Mouse (Mus musculus) C2C12 (cell line): ENCODE measurements at regions not wholly inside any gene's neighbourhood (a gene's known extent, or its start where the extent isn't known, plus 50 kb on each side); places are given as distances from the start of the nearest gene placed in this dataset.

Experiments used
- H3K27me3 ChIP-seq: one replicate; pipeline ENCODE4 v1.6.1; 2011; ENCODE audit not compliant: control insufficient read depth, insufficient read depth, insufficient read length
- H3K36me3 ChIP-seq: one replicate; pipeline ENCODE4 v1.6.1; 2011; ENCODE audit not compliant: control insufficient read depth, insufficient read depth
- H3K4me3 ChIP-seq: one replicate; pipeline ENCODE4 v1.5.1; 2011; ENCODE audit warnings: mild to moderate bottlenecking, control low read depth; ENCODE audit not compliant: poor library complexity, insufficient read depth, severe bottlenecking
- H3K79me2 ChIP-seq: one replicate; pipeline ENCODE4 v1.6.1; 2011; ENCODE audit not compliant: control insufficient read depth, insufficient read depth
- H3K79me3 ChIP-seq: one replicate; pipeline ENCODE4 v1.6.1; 2011; ENCODE audit warnings: low read depth, control low read depth
- H3ac ChIP-seq: one replicate; pipeline ENCODE3; 2011; ENCODE audit warnings: low read depth; ENCODE audit not compliant: control insufficient read depth, insufficient read length
- CEBPB ChIP-seq: IDR thresholded peaks from one replicate; pipeline ENCODE4 v1.6.1; 2011; ENCODE audit warnings: low read depth, mild to moderate bottlenecking, control low read depth, moderate library complexity
- CTCF ChIP-seq: IDR thresholded peaks from one replicate; pipeline ENCODE4 v1.5.1; 2011; ENCODE audit not compliant: control insufficient read depth, insufficient read depth, insufficient read length
- FOSL1 ChIP-seq: IDR thresholded peaks from one replicate; pipeline ENCODE4 v1.8.0; 2011; ENCODE audit warnings: mild to moderate bottlenecking, low read length; ENCODE audit not compliant: poor library complexity, insufficient read depth, severe bottlenecking
- MAX ChIP-seq: IDR thresholded peaks from one replicate; pipeline ENCODE4 v1.6.1; 2011; ENCODE audit warnings: mild to moderate bottlenecking, control low read depth
- MYOD1 ChIP-seq: IDR thresholded peaks from one replicate; pipeline ENCODE4 v1.6.1; 2011; ENCODE audit warnings: low read depth; ENCODE audit not compliant: control insufficient read depth, insufficient read length
- MYOG ChIP-seq: IDR thresholded peaks from one replicate; pipeline ENCODE4 v1.6.1; 2011; ENCODE audit not compliant: control insufficient read depth, insufficient read length; ENCODE audit errors: extremely low read depth
- USF1 ChIP-seq: IDR thresholded peaks from one replicate; pipeline ENCODE4 v1.6.1; 2011; ENCODE audit warnings: low read depth, mild to moderate bottlenecking, control low read depth, moderate library complexity

DNA sequence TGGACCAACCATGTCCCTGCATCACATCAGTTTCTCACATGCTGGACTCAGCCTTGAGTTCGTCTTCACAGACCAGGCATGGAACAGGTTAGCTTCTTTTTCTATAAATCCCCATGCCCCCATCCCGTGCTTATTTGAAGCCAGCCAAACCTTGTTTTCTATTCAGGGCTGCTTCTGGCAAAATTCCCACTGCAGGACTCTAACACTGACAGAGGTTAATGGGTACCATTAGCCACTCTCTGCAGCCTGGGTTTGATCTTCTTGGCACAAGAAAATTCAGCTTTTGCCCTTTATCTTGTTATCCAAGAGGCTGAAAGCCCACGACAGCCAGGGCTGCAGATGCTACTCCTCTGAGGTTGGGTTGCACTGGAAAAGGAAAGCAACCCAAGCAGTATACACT lies 101.8 kb upstream of the Fam204a start:
- Histone ChIP-seq H3K79me2 (no peaks in the 10 kb centered on the region), H3K27me3 (peaks cover 3% of the 10 kb centered on the region), H3K79me3 (no peaks in the 10 kb centered on the region), H3K36me3 (no peaks in the 10 kb centered on the region), H3ac (no peak overlapping the region), H3K4me3 (no peak overlapping the region)
- no peak for TF ChIP-seq MYOD1
- TF ChIP-seq CTCF, result no peak
- no peak for TF ChIP-seq FOSL1
- no peak for TF ChIP-seq USF1
- TF ChIP-seq MYOG, result no peak
- no peak for TF ChIP-seq CEBPB
- no peak for TF ChIP-seq MAX

DNA sequence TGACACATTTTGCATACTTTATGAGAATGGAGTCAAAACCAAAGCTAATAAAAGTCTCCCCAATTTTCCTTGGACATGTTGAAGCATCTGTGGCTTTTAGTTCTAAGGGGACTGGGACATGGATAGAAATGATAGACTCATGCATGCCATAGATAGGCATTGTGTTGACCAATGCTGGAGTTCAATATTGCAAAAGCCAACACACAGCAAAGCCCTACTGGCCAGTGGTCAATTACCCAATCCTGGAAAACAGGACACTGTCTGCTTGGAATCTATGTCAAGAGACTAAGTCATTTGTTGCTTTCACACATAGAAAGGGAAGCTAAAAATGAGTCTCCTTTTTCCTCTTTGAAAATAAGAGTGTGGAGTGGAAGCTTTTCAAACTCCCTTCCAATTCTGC lies 99.1 kb upstream of the Fam204a start:
- Histone ChIP-seq H3K27me3 (peaks cover 3% of the 10 kb centered on the region), H3K79me2 (no peaks in the 10 kb centered on the region), H3K36me3 (no peaks in the 10 kb centered on the region), H3ac (no peak overlapping the region), H3K4me3 (no peak overlapping the region), H3K79me3 (no peaks in the 10 kb centered on the region)
- TF ChIP-seq MAX (no peak), FOSL1 (no peak), MYOD1 (no peak), CEBPB (no peak), CTCF (no peak), MYOG (no peak), USF1 (no peak)

DNA sequence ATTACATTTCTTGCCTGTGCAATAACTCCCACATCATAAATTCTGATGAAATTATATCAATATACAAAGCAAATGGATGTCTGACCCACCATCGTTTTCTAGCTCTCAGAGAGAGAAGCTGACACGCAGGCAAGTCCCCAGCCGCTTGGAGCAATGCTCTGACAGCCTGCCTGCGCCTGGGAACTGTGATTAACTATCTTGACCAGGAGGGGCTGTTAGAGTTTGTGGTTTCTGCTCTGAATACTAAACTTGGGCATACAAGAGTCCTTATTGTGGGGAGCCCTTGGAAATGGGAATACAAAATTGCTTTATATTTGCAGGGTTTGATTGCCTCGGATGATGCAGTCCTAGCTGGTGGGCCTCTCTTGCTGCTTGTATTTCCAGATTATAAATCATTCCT lies 98.6 kb upstream of the Fam204a start:
- TF ChIP-seq CEBPB (no peak), USF1 (no peak), CTCF (no peak), MAX (no peak), FOSL1 (no peak), MYOG (no peak)
- Histone ChIP-seq H3K27me3 (peaks cover 3% of the 10 kb centered on the region), H3K4me3 (no peak overlapping the region), H3K36me3 (no peaks in the 10 kb centered on the region), H3K79me3 (no peaks in the 10 kb centered on the region), H3ac (no peak overlapping the region), H3K79me2 (no peaks in the 10 kb centered on the region)

DNA sequence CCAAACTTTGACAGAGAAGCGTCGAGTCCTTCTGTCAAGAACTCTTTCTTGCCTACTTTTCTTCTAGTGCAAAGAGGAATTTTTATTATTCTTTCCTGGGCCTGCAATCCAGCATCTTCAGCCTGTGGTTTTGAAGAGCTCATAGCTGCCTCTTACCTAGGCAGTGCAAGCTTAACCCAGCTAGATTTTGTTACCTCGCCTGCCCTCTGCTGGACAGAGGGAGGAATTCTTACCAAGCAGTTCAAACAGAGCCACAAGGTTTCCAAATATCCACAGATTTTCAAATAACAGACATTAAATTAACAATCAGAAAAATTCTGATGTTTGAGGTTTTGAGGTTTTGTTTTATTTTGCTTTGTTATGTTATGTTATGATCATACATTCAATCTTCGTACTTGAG lies 84.1 kb upstream of the Fam204a start:
- Histone ChIP-seq H3K4me3 (no peak overlapping the region), H3K36me3 (no peaks in the 10 kb centered on the region), H3K79me3 (no peaks in the 10 kb centered on the region), H3K79me2 (no peaks in the 10 kb centered on the region), H3ac (no peak overlapping the region), H3K27me3 (no peaks in the 10 kb centered on the region)
- peak; percentile 13 for TF ChIP-seq CTCF
- no peak for TF ChIP-seq MYOG

DNA sequence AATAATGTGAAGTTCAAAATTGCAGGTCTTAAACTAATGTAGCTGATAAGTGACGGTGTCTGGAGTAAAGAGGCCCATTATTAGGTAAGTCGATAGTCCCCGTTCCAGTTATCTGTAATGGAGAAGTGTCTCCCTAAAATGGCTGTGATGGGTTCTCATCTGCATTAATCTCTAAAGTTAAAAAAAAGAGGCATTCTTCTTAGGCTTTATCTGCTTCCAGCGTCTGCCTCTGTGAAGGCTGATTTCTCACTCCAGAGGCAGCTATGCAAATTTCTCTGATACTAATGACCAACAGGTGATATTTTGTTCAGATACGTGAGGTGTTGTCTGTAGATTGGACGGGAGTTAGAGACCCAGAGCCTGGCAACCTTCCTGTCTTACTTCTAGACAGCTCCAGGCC lies 75.9 kb upstream of the Fam204a start:
- Histone ChIP-seq H3ac (no peak overlapping the region), H3K27me3 (no peaks in the 10 kb centered on the region), H3K36me3 (no peaks in the 10 kb centered on the region), H3K79me3 (no peaks in the 10 kb centered on the region), H3K79me2 (no peaks in the 10 kb centered on the region), H3K4me3 (no peak overlapping the region)
- TF ChIP-seq MYOG, result no peak
- TF ChIP-seq MYOD1, result no peak
- TF ChIP-seq MAX, result no peak
- TF ChIP-seq CTCF, result no peak
- no peak for TF ChIP-seq CEBPB
- no peak for TF ChIP-seq FOSL1
- no peak for TF ChIP-seq USF1

DNA sequence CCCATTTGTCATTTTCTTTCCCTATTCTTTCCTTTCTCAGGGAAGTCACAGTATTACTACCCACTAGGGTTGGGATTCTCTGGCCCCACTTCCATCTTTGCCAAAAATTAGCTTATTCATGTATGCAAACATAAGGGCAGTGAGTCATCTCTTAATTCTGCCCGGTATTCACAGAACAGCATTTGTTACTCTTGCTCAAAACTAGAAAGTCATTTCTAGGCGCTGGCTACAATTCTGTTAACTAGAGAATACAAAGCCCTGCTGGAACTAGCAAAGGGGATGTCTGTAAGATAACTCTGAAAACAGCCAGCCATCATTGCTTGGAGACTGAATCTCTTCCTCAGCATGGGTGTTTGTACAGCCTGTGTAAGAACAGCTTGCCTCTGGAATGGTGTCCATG lies 74.4 kb upstream of the Fam204a start:
- no peak overlapping the region for H3ac ChIP-seq
- H3K79me2 ChIP-seq, result no peaks in the 10 kb centered on the region
- H3K4me3 ChIP-seq, result no peak overlapping the region
- no peaks in the 10 kb centered on the region for H3K27me3 ChIP-seq
- no peaks in the 10 kb centered on the region for H3K79me3 ChIP-seq
- H3K36me3 ChIP-seq, result no peaks in the 10 kb centered on the region
- TF ChIP-seq USF1, result no peak
- TF ChIP-seq CEBPB, result no peak
- no peak for TF ChIP-seq MYOD1
- no peak for TF ChIP-seq CTCF
- TF ChIP-seq MYOG, result no peak
- no peak for TF ChIP-seq MAX
- no peak for TF ChIP-seq FOSL1

DNA sequence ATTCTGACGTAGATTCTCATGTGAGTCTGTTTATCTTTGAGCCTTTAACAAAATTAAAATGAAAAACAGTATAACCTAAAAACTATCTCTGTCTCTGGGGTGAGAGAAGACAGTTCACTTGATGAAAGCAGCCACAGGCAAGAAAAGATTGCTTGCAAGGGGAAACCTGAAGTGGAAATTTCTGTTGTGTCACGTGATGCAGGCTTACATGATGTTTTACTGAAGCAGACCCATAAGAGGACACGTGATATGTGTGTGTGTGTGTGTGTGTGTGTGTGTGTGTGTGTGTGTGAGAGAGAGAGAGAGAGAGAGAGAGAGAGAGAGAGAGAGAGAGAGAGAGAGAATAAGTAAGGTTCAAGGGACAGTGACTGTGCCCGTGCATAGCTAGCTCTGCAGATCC lies 63.7 kb upstream of the Fam204a start:
- Histone ChIP-seq H3K27me3 (no peaks in the 10 kb centered on the region), H3K79me2 (no peaks in the 10 kb centered on the region), H3K36me3 (no peaks in the 10 kb centered on the region), H3ac (no peak overlapping the region), H3K79me3 (no peaks in the 10 kb centered on the region), H3K4me3 (no peak overlapping the region)
- TF ChIP-seq MAX (no peak), CEBPB (no peak), FOSL1 (no peak), CTCF (no peak), USF1 (no peak), MYOD1 (no peak), MYOG (no peak)
